Mouse (Mus musculus) adrenal gland, adult 8-10 months (tissue): ENCODE data around the gene Supt4a. TPM values are rescaled to one million over a fixed set of nuclear protein-coding genes. Genes with fewer than 3 reads are reported as not detected.

ENCODE experiments used
- DNase-seq: peaks from one replicate; pipeline ENCODE4 v3.0.0; 2022
- total RNA-seq, 4 experiments: library from RNA; stranded (reverse); gene quantifications; 2 replicates each; pipeline ENCODE4 v1.2.4; 2022

Gene Supt4a
- total RNA-seq, 4 experiments from 2014 or later: 73.7 to 85.1 (median 84.2) TPM

- DNase-seq: no peak
Observed at GRCm38 (mm10) chr11:87751491-87751966, 14.2 kb downstream of the Supt4a start.

GRCm38 (mm10) chr11:87752307-87752706, 15.0 kb downstream of the Supt4a start:
- no peak for DNase-seq

GRCm38 (mm10) chr11:87753255-87753654, 15.9 kb downstream of the Supt4a start:
- no peak for DNase-seq

GRCm38 (mm10) chr11:87753891-87754501, 16.6 kb downstream of the Supt4a start:
- no peak for DNase-seq

GRCm38 (mm10) chr11:87754603-87755002, 17.3 kb downstream of the Supt4a start:
- DNase-seq: no peak

GRCm38 (mm10) chr11:87755360-87756017, 18.1 kb downstream of the Supt4a start:
- DNase-seq: no peak

- no peak for DNase-seq
Observed at GRCm38 (mm10) chr11:87756251-87756820, 19.0 kb downstream of the Supt4a start.

GRCm38 (mm10) chr11:87757001-87757954, 19.9 kb downstream of the Supt4a start:
- DNase-seq: no peak

- no peak for DNase-seq
Observed at GRCm38 (mm10) chr11:87758161-87758911, 21.0 kb downstream of the Supt4a start.

- DNase-seq: no peak
Observed at GRCm38 (mm10) chr11:87758957-87759608, 21.7 kb downstream of the Supt4a start.

- no peak for DNase-seq
Observed at GRCm38 (mm10) chr11:87759609-87760005, 22.3 kb downstream of the Supt4a start.

- no peak for DNase-seq
Observed at GRCm38 (mm10) chr11:87760301-87761081, 23.1 kb downstream of the Supt4a start, which contains the start of gene Tspoap1. TSS of gene Tspoap1 (plus strand) at chr11:87760541.

GRCm38 (mm10) chr11:87761181-87761721, 23.9 kb downstream of the Supt4a start:
- no peak for DNase-seq

- no peak for DNase-seq
Observed at GRCm38 (mm10) chr11:87761806-87762701, 24.7 kb downstream of the Supt4a start.

GRCm38 (mm10) chr11:87762702-87763385, 25.5 kb downstream of the Supt4a start:
- DNase-seq: no peak

- no peak for DNase-seq
Observed at GRCm38 (mm10) chr11:87763511-87763987, 26.2 kb downstream of the Supt4a start.

GRCm38 (mm10) chr11:87763988-87764876, 26.9 kb downstream of the Supt4a start:
- no peak for DNase-seq
